Mouse (Mus musculus) kidney, postnatal 4 days (tissue): ENCODE measurements around the gene Nkapl.
"Not testable (repeated sequence)": the region's sequence is repeated elsewhere in the genome, so short reads cannot be mapped to it uniquely, and the experiment has no call there.

Source experiments
- DNase-seq, 2 experiments: peaks; one replicate each; pipeline ENCODE4 v3.0.0; 2021; ENCODE audit warnings: mixed read lengths in 2 of 2

The Nkapl gene

DNA sequence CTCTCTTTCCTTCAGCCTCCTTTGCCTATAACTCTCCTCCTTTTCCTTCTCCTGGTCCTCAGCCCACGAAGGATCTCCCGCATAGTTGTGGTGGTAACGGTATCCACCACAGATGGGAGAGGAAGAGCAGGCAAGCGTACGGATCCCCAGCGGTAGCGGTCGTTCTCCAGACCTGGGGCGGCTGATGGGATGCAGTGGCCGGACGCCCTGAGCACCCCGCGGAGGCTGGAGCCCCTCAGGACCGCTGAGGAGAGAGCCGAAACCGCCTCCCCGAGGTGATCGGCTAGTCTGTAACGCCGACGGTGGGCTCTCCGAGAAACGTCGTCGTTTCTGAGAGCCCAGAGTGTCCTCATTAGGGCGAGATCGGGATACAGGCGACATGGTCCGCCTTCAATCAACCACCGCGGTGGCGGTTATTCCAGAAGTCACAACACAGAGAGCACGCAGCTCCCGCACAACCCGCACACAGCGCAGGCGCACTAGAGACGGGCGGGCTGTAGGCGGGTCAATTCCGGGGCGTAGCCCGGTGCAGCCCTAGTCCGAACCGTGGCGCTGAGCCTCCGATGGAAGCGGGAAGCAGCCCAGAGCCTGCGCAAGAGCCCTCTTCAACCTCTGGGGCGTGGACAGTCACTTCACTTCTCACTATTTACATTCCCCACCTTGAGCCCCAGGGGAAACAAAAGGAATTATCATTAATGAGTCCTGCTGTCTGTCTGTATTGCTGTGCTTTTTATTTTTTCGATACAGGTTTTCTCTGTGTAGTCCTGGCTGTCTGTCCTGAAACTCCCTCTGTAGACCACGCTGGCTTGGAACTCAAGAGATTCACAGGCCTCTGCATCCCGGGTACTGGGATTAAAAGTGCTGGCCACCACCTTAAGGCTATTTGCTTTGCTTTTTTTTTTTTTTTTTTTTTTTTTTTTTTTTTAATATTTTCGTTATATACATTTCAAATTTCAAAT is at the start of gene Nkapl:
Gene Nkapl, minus strand, starts transcription at position 449 of the 959 bp plus-strand sequence.
- peak; percentile 82 to 89 for DNase-seq

DNA sequence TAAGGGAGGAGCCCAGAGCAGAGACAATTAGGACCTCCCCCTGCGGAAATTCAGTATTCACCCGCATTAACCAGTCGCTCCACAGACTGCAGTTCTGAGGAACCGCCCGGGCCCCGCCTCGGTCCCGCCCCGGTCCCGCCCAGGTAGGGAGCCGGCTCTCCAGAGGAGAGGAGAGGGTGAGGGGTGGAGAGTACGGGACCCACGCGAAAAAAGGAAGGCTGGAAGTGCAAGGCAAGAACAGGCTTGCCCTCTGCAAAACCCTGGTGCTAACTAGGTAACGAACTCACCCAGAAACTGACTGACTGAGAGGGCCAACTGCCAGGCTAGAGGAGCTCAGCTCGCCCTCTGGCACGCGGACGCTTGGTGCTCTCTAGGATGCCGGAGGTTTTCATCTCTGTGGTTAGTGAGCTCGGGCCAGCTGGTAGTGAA is 37.9 kb upstream of the Nkapl start:
- DNase-seq: peak; percentile 89 to 92

DNA sequence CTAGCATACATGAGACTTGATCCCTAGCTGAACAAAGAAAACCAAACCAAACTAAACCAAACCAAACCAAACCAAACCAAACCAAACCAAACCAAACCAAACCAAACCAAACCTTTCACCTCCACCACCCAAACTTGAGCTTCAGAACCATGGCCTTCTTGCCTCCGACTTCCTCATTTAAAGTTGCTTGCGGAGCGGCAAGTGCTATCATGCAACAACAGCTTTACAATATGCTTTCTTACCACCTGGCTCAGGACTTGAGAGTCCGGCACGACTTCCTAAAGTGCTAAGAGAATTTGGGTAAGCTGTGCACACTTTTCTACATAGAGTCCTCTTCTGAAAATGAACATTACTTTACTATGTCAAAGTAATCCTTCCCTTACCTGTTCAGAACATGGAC is 34.0 kb upstream of the Nkapl start:
- DNase-seq: no peak

GRCm38 (mm10) chr13:21501182-21501581 is 32.9 kb upstream of the Nkapl start, which contains the start of gene Gm11273:
TSS of gene Gm11273 (minus strand) at chr13:21501418.
- not testable (repeated sequence) for DNase-seq

DNA sequence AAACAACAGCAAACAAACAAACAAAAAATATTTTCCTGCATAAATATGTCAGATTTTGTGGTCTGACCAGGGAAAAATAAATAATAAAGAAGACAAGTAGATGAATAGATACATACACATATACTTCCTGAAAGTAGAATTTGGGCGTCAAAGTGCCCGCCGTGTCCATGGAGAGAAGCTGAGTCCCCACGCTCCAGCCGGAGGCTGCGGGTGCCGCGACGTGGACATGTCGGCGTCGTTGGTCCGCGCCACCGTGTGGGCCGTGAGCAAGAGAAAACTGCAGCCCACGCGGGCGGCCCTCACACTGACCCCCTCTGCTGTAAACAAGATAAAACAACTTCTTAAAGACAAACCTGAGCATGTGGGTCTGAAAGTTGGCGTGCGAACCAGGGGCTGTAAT is 26.8 kb upstream of the Nkapl start, which contains the start of gene AK157302:
Gene AK157302, plus strand, starts transcription at position 144 of the 400 bp plus-strand sequence.
- DNase-seq: peak; percentile 14 to 28

GRCm38 (mm10) chr13:21492847-21493246 is 24.5 kb upstream of the Nkapl start:
- no peak for DNase-seq

DNA sequence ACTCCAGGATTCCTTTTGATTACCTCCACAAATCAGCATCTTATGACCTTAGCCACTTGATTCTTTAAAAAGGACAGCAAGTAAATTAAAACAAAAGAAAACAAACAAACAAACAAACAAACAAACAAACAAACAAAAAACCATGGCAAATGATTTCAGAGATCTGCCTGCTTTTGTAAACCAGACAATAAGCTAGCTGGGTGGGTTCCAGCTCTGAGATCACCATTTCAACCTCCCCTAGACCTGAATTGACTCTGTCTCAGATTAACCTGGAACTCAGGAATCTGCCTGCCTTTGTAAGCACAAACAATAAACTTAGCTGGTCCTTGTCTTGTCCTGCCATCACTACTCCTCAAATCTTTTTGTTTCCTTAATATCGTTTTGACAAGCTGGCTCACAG is 18.6 kb upstream of the Nkapl start:
- DNase-seq: no peak

DNA sequence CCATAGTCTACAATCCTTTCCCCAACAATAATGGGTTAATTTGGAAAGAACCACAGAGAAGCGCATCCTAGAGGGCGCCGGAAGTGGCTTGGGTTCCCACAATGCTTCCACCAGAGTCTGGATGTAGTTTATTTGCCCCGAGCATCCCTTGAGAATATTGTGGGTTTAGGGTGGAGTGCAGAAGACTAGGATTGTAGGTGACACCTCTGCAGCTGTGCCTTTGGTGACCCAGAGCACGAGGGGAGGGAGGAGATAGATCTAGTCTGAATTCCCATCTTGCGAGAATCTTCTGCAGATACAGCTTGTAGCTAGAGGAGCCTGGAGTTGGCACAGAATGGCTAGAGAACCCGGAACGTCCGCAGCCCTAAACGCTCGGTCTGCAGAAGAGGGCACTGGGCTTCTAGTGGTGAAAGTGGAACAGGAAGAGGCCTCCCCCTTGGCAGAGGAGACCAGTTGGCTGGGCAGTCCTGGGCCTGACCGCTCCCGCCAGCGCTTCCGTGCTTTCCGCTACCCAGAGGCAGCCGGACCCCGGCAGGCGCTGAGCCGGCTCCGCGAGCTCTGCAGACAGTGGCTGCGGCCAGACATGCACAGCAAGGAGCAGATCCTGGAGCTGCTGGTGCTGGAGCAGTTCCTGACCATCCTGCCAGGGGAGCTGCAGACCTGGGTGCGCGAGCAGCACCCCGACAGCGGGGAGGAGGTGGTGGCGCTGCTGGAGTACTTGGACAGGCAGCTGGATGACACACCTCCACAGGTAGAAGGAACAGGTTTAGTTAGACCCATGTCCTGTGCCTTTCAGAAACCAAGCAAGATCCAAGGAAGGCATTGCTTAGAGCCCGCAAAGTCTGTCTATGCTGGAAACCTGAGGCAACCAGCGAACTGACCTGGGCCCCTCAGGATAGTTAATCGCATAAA is 10.7 kb upstream of the Nkapl start, which contains the start of the genes Zkscan4 and Gm10065:
Gene Zkscan4, plus strand, starts transcription at position 149 of the 912 bp plus-strand sequence.
Gene Gm10065, minus strand, starts transcription at position 683 of the 912 bp plus-strand sequence.
- DNase-seq: peak; percentile 80 to 85

- DNase-seq: no peak
These were observed 4.1 kb upstream of the Nkapl start for GRCm38 (mm10) chr13:21472427-21472826.

GRCm38 (mm10) chr13:21469097-21469496 is 788 bp upstream of the Nkapl start:
- DNase-seq: no peak

GRCm38 (mm10) chr13:21467336-21467735 is 973 bp downstream of the Nkapl start:
- DNase-seq: no peak

GRCm38 (mm10) chr13:21462516-21462915 is 5.8 kb downstream of the Nkapl start:
- DNase-seq: not testable (repeated sequence)

GRCm38 (mm10) chr13:21456347-21456746 is 12.0 kb downstream of the Nkapl start:
- DNase-seq: peak; percentile 22 to 32

DNA sequence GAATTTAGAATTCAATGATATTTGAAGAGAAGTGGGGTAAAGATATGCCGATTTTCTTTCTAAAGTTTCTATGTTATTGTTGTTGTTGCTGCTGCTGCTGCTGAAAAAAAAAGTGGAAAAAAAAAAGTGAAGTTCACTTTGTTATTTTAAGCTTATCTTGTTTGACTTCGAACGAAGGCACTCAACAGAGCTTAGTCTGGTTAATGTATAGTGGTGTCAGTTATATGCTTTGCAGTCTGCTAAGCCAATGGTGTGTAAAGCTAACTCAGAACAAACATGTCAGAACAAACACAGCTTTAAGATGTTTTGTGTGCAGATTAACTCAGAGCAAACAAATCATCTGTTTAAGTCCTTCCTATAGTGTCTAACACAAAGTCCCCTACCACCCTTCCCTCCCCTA is 14.2 kb downstream of the Nkapl start:
- DNase-seq: no peak

GRCm38 (mm10) chr13:21453449-21453848 is 14.9 kb downstream of the Nkapl start, which contains the start of gene Zscan26:
TSS of gene Zscan26 (minus strand) at chr13:21453730.
- peak; percentile 85 to 90 for DNase-seq

DNA sequence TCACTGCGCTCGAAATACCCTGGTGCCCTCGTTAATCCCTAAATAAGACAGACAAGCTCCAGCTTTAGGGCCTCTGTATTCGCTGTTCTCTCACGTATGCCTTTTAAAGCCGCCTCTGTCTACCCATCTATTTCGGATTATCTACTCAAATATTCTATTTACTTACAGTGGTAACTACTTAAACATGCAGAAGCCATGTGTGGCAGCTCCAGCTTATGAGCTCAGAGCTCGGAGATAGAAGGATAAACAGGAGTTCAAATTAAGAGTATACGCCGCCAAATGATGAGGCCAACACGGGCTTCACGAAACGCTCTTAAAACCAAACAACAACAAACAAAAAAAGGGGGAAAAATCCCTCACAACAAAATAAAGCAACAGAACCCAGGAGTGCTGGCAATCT is 15.3 kb downstream of the Nkapl start:
- DNase-seq: no peak

DNA sequence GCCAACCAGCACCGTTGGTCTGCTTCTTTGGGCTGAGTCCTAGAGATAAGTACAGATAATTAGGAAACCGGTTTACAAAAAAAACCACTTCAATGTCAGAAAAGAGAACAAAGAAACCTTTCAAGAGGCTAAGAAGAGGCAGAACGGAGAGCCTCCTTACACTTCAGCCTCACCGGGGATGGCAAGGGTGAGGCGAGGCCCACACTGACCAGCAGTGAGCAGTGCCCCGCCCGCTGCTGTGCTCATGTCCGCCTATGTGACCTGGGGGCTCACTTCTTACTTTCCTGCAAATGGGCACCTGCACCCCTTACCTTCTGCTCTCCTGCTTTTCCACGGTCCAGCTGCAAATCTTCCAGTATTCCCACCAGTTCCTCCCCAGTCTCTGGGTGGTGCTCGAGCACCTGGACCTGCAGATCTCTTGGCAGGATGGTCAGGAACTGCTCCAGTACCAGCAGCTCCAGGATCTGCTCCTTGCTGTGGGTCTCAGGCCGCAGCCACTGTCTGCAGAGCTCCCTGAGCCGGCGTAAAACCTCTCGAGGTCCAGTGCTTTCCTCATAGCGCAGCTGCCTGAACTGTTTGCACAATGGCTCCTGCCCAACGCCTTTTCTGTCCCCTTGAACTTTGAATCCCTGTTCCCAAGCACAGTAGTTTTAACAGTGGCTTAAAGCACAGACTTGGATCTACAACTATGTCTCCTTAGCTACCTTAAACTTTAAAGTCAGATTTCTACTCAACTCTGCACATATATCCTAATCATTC is 20.3 kb downstream of the Nkapl start:
- DNase-seq: no peak

GRCm38 (mm10) chr13:21446796-21447195 is 21.5 kb downstream of the Nkapl start:
- no peak for DNase-seq

- no peak for DNase-seq
These were observed 27.1 kb downstream of the Nkapl start for GRCm38 (mm10) chr13:21441207-21441572.

GRCm38 (mm10) chr13:21440503-21441206 is 27.7 kb downstream of the Nkapl start, which contains the start of gene Pgbd1:
TSS of gene Pgbd1 (minus strand) at chr13:21441058.
- peak; percentile 74 to 86 for DNase-seq

GRCm38 (mm10) chr13:21435476-21435875 is 32.8 kb downstream of the Nkapl start:
- no peak for DNase-seq
